Mouse (Mus musculus): ENCODE data around the gene Vtcn1. TPM values are rescaled to one million over a fixed set of nuclear protein-coding genes. Genes with fewer than 3 reads are reported as not detected.

Gene Vtcn1
- polyA plus RNA-seq (2014; fragmentation: Nextera tagmentation; extraction: Ambion mirVana) = 0.39 and 0.53 TPM in 2 replicates

DNA sequence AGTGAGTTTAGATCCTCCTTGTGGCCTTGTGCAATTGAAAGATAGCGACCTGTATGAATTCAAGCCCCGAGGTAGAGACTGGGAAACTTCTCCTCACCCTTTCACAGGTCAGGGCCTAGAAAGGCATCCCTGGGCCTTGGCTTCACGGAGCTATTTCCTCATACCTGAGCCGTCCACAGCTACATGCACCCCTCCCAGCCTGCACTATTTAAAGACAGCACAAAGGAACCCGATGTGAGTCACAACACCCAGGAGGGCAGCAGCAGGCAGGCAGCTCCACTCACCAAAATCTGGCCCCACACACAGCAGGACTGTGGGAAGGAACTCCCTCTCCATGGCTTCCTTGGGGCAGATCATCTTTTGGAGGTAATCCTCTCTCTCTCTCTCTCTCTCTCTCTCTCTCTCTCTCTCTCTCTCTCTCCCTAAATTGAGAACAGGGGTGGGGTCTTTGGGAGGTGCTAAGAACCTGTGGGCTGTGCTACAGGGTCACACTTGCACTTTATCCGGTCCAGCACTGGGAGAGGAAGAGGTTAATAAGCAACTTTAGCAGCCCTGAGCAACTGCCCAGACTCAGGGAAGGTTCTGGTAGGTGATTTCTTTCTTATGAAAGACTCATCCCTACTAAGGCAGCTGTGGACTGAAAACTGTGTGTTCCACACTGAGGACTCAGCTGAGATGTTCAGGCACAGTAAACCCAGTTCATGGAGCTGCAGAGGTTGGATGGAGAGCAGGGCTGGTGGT, at the start of gene Vtcn1:
Gene Vtcn1 (plus strand): TSS at position 235 of the 741 bp plus-strand sequence.
- Histone ChIP-seq H3K27me3 (replicated peaks; ENCODE audit: control insufficient read depth, insufficient read depth, low read length) (no peaks in the 10 kb centered on the region), H3K9me3 (ENCODE audit: control insufficient read depth, low read length) (no peaks in the 10 kb centered on the region), H3K4me2 (ENCODE audit: low read depth, low read length) (no peak within 1 kb of the TSS), H3K4me1 (ENCODE audit: control insufficient read depth, insufficient read depth, low read length) (no peaks in the 10 kb centered on the region), H3K9ac (ENCODE audit: low read depth, low read length) (no peak within 1 kb of the TSS), H3K27ac (replicated peaks; ENCODE audit: low read depth, low read length) (no peak within 1 kb of the TSS), H3K36me3 (ENCODE audit: control insufficient read depth, insufficient read depth, low read length) (no peaks in the 10 kb centered on the region), H3K4me3 (ENCODE audit: low read depth, low read length) (no peak within 1 kb of the TSS)
- WGBS = 48% methylated on average over 6 of the region's 6 CpGs
- ATAC-seq (ENCODE audit: low read depth) (no peak), DNase-seq (ENCODE audit: low spot score) (peak; percentile 11)

DNA sequence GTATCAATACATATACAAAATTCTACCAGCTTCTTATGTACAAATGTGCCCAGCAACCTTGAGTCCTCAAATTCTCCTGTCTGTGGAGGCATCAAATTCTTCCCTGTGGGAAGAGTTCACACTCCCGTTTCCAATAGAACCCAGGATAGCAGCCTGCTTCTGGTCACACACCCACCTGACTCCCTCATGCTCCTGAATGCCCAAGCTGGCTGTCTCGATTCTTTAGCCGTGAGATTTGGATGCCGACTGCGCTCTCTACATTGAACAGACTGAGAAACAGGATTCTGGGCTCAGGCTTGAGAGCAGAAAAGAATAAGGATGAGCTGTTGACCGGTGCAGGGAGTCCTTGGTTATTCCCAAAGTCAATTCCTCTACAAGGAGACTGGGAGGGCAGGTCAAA, 48.3 kb upstream of the Vtcn1 start:
- ATAC-seq (ENCODE audit: low read depth) (no peak), DNase-seq (ENCODE audit: low spot score) (no peak)
- WGBS = 84% methylated on average over 6 of the region's 6 CpGs

DNA sequence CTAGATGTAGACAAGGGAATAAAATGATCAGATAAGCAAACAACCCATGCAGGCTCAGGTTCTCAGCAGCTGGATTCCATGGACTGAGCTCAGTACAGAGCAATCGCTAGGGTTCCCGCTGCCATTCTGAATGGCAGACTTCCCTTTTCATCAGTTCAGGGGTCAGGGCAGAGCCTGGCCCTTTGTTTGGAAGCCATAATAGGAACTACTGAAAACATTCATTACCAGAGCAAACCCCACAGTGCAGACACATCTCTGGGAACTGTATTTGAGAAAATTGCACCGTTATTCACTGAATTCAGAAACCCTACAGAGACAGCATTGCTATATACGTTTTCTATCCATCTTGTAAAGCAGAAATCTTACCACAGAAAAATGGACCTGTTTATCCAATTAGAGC, 47.7 kb upstream of the Vtcn1 start:
- H3K4me3 ChIP-seq (ENCODE audit: low read depth, low read length) = no peak overlapping the region
- ATAC-seq (ENCODE audit: low read depth) = no peak
- no peak overlapping the region for H3K27ac ChIP-seq (replicated peaks; ENCODE audit: low read depth, low read length)
- no peaks in the 10 kb centered on the region for H3K27me3 ChIP-seq (replicated peaks; ENCODE audit: control insufficient read depth, insufficient read depth, low read length)
- H3K4me1 ChIP-seq (ENCODE audit: control insufficient read depth, insufficient read depth, low read length) = no peaks in the 10 kb centered on the region
- no peaks in the 10 kb centered on the region for H3K36me3 ChIP-seq (ENCODE audit: control insufficient read depth, insufficient read depth, low read length)
- H3K9me3 ChIP-seq (ENCODE audit: control insufficient read depth, low read length) = no peaks in the 10 kb centered on the region
- no peak overlapping the region for H3K4me2 ChIP-seq (ENCODE audit: low read depth, low read length)
- WGBS = 59% methylated on average over 4 of the region's 4 CpGs
- H3K9ac ChIP-seq (ENCODE audit: low read depth, low read length) = no peak overlapping the region
- DNase-seq (ENCODE audit: low spot score) = no peak

More for the DNA sequence above, 48.3 kb upstream of the Vtcn1 start:
- Histone ChIP-seq H3K27me3 (replicated peaks; ENCODE audit: control insufficient read depth, insufficient read depth, low read length) (no peaks in the 10 kb centered on the region), H3K4me3 (ENCODE audit: low read depth, low read length) (no peak overlapping the region), H3K36me3 (ENCODE audit: control insufficient read depth, insufficient read depth, low read length) (no peaks in the 10 kb centered on the region), H3K27ac (replicated peaks; ENCODE audit: low read depth, low read length) (no peak overlapping the region), H3K9me3 (ENCODE audit: control insufficient read depth, low read length) (no peaks in the 10 kb centered on the region), H3K9ac (ENCODE audit: low read depth, low read length) (no peak overlapping the region), H3K4me2 (ENCODE audit: low read depth, low read length) (no peak overlapping the region), H3K4me1 (ENCODE audit: control insufficient read depth, insufficient read depth, low read length) (no peaks in the 10 kb centered on the region)

- ATAC-seq (ENCODE audit: low read depth) (no peak), DNase-seq (ENCODE audit: low spot score) (no peak)
- Histone ChIP-seq H3K9ac (ENCODE audit: low read depth, low read length) (no peak overlapping the region), H3K27ac (replicated peaks; ENCODE audit: low read depth, low read length) (no peak overlapping the region), H3K4me2 (ENCODE audit: low read depth, low read length) (no peak overlapping the region), H3K27me3 (replicated peaks; ENCODE audit: control insufficient read depth, insufficient read depth, low read length) (no peaks in the 10 kb centered on the region), H3K4me1 (ENCODE audit: control insufficient read depth, insufficient read depth, low read length) (no peaks in the 10 kb centered on the region), H3K4me3 (ENCODE audit: low read depth, low read length) (no peak overlapping the region), H3K9me3 (ENCODE audit: control insufficient read depth, low read length) (no peaks in the 10 kb centered on the region), H3K36me3 (ENCODE audit: control insufficient read depth, insufficient read depth, low read length) (no peaks in the 10 kb centered on the region)
- 75% methylated on average over 2 of the region's 2 CpGs for WGBS
These were observed 39.2 kb upstream of the Vtcn1 start for GRCm38 (mm10) chr3:100786076-100786475.

DNA sequence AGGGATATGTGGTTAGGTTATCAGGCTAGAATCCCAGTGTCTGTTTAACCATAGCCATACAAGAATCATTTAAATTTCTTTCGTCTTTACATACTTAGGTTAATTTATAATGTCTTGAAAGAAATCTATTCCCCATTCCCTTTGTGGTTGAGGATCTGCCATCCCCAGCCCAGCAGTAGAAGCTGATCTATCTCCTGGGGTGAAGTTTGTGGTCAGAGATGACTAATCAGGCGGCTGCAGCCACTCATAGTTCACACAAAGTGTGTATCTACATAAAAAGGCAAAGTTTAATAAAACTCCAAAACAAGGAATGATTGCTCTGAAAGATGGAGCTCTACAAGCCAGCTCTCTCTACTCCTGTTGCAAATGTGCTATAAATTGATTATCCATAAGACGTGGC, 33.6 kb upstream of the Vtcn1 start:
- WGBS = 79% methylated on average over 3 of the region's 3 CpGs
- no peak for DNase-seq (ENCODE audit: low spot score)
- no peak for ATAC-seq (ENCODE audit: low read depth)
- Histone ChIP-seq H3K27me3 (replicated peaks; ENCODE audit: control insufficient read depth, insufficient read depth, low read length) (no peaks in the 10 kb centered on the region), H3K4me2 (ENCODE audit: low read depth, low read length) (no peak overlapping the region), H3K9me3 (ENCODE audit: control insufficient read depth, low read length) (no peaks in the 10 kb centered on the region), H3K4me3 (ENCODE audit: low read depth, low read length) (no peak overlapping the region), H3K9ac (ENCODE audit: low read depth, low read length) (no peak overlapping the region), H3K36me3 (ENCODE audit: control insufficient read depth, insufficient read depth, low read length) (no peaks in the 10 kb centered on the region), H3K4me1 (ENCODE audit: control insufficient read depth, insufficient read depth, low read length) (no peaks in the 10 kb centered on the region), H3K27ac (replicated peaks; ENCODE audit: low read depth, low read length) (no peak overlapping the region)

DNA sequence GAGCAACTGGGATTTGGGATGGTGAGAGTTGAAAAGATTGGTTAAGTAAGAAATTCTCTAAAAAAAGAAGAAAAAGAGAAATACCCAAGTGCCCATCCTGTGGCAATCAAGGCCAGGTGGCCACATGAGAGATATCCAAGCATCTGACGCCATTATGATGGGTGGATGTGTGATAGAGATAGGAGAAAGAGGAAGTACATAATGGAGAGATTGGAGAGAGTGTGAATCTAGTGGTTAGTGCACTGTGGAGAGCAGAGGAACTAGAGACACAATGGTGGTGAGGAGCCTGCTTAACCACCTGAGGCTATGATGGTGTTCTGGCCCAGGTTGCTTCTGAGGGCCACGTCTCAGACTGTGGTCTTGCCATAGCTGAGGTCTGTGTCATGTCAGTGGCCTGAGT, 31.9 kb upstream of the Vtcn1 start:
- ATAC-seq (ENCODE audit: low read depth) = no peak
- H3K9me3 ChIP-seq (ENCODE audit: control insufficient read depth, low read length) = no peaks in the 10 kb centered on the region
- WGBS = 89% methylated on average over 2 of the region's 2 CpGs
- no peak overlapping the region for H3K4me2 ChIP-seq (ENCODE audit: low read depth, low read length)
- H3K4me1 ChIP-seq (ENCODE audit: control insufficient read depth, insufficient read depth, low read length) = no peaks in the 10 kb centered on the region
- no peak overlapping the region for H3K4me3 ChIP-seq (ENCODE audit: low read depth, low read length)
- H3K36me3 ChIP-seq (ENCODE audit: control insufficient read depth, insufficient read depth, low read length) = no peaks in the 10 kb centered on the region
- no peaks in the 10 kb centered on the region for H3K27me3 ChIP-seq (replicated peaks; ENCODE audit: control insufficient read depth, insufficient read depth, low read length)
- H3K9ac ChIP-seq (ENCODE audit: low read depth, low read length) = no peak overlapping the region
- DNase-seq (ENCODE audit: low spot score) = no peak
- no peak overlapping the region for H3K27ac ChIP-seq (replicated peaks; ENCODE audit: low read depth, low read length)

GRCm38 (mm10) chr3:100796571-100796970, 28.7 kb upstream of the Vtcn1 start:
- no peak overlapping the region for H3K9ac ChIP-seq (ENCODE audit: low read depth, low read length)
- no peak overlapping the region for H3K4me3 ChIP-seq (ENCODE audit: low read depth, low read length)
- no peak for DNase-seq (ENCODE audit: low spot score)
- no peaks in the 10 kb centered on the region for H3K27me3 ChIP-seq (replicated peaks; ENCODE audit: control insufficient read depth, insufficient read depth, low read length)
- H3K36me3 ChIP-seq (ENCODE audit: control insufficient read depth, insufficient read depth, low read length) = no peaks in the 10 kb centered on the region
- no peak overlapping the region for H3K4me2 ChIP-seq (ENCODE audit: low read depth, low read length)
- no peaks in the 10 kb centered on the region for H3K9me3 ChIP-seq (ENCODE audit: control insufficient read depth, low read length)
- no peaks in the 10 kb centered on the region for H3K4me1 ChIP-seq (ENCODE audit: control insufficient read depth, insufficient read depth, low read length)
- WGBS = 51% methylated on average over 4 of the region's 4 CpGs
- no peak overlapping the region for H3K27ac ChIP-seq (replicated peaks; ENCODE audit: low read depth, low read length)
- ATAC-seq (ENCODE audit: low read depth) = no peak

DNA sequence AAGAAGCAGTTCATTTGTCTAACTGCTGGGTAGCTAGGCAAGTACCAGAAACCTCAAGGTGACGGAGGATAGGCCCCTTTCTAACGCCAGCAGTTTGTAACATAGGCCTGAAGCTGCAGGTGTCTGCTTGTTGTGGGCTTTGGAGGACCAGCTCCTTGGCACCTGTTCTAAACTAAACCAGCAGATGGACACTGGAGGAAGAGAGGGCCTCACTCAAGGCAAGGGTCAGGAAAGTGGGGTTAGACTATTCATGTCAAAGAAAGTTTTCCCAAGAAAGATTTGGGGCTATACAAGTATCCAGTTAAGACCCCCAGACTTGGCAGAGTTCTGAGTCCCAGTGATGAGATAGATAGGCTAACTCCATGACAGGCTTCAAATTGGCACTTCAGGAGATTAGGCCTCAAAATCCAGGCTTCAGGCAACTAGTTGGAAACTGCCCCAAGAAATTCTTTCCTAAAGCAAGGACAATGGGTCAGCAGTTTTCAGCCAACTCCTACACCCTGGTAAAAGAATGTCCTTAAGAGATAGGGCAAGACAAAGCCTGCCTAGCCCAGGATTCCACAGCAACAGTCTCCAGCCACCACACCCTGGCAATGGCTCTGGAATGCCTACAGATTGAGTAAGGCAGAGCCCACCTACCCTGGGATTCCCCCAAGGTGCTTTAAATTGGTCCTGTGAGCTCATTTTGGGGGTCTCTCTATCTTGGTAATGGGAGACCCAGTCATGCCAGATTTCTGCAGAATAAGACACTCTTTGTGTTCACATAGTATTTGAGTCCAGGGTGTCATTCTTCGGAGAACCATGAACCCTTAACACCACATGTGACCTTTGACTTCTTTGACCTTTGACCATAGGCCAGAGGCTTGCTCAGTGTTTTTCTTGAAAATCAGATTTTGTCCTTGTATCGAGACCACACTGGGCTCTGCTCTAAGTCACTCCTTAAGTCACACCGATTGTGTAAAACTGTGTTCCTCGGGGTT, 27.8 kb upstream of the Vtcn1 start:
- Histone ChIP-seq H3K9ac (ENCODE audit: low read depth, low read length) (no peak overlapping the region), H3K4me3 (ENCODE audit: low read depth, low read length) (no peak overlapping the region), H3K27me3 (replicated peaks; ENCODE audit: control insufficient read depth, insufficient read depth, low read length) (no peaks in the 10 kb centered on the region), H3K27ac (replicated peaks; ENCODE audit: low read depth, low read length) (no peak overlapping the region), H3K4me1 (ENCODE audit: control insufficient read depth, insufficient read depth, low read length) (no peaks in the 10 kb centered on the region), H3K9me3 (ENCODE audit: control insufficient read depth, low read length) (no peaks in the 10 kb centered on the region), H3K4me2 (ENCODE audit: low read depth, low read length) (no peak overlapping the region), H3K36me3 (ENCODE audit: control insufficient read depth, insufficient read depth, low read length) (no peaks in the 10 kb centered on the region)
- DNase-seq (ENCODE audit: low spot score) (no peak), ATAC-seq (ENCODE audit: low read depth) (no peak)
- WGBS = 53% methylated on average over 6 of the region's 6 CpGs
